Mouse (Mus musculus) adrenal gland, postnatal 36 days (tissue): ENCODE data around the gene Trim15. TPM values are rescaled to one million over a fixed set of nuclear protein-coding genes. Genes with fewer than 3 reads are reported as not detected.
A peak's percentile ranks its signal among the peaks of the same experiment; 100 is the strongest.

Experiments
- DNase-seq, 2 experiments: peaks; one replicate each; pipeline ENCODE4 v3.0.0; 2021; ENCODE audit warnings: mixed read lengths in 1 of 2
- total RNA-seq, 2 experiments: library from RNA; stranded (reverse); gene quantifications; 2 replicates each; pipeline ENCODE4 v1.2.3; 2021

The Trim15 gene
- total RNA-seq, 2 experiments from 2014 or later = 0.16 TPM; not detected in 1

GRCm38 (mm10) chr17:36869284-36869954 is 2.4 kb upstream of the Trim15 start, which contains the start of gene Trim10:
Gene Trim10 (plus strand): TSS chr17:36869574.
- no peak for DNase-seq

GRCm38 (mm10) chr17:36868836-36869235 is 1.8 kb upstream of the Trim15 start:
- DNase-seq = no peak

GRCm38 (mm10) chr17:36861680-36862079 is 5.3 kb downstream of the Trim15 start:
- no peak for DNase-seq

GRCm38 (mm10) chr17:36858181-36858580 is 8.8 kb downstream of the Trim15 start:
- DNase-seq = no peak

GRCm38 (mm10) chr17:36856236-36856635 is 10.8 kb downstream of the Trim15 start:
- peak in 1 of 2 experiments; percentile 19 for DNase-seq

GRCm38 (mm10) chr17:36855484-36855883 is 11.5 kb downstream of the Trim15 start:
- no peak for DNase-seq

- DNase-seq = no peak
These were observed 15.4 kb downstream of the Trim15 start for GRCm38 (mm10) chr17:36851627-36852026.

GRCm38 (mm10) chr17:36851200-36851599 is 15.8 kb downstream of the Trim15 start:
- no peak for DNase-seq

GRCm38 (mm10) chr17:36849992-36850391 is 17.0 kb downstream of the Trim15 start:
- DNase-seq = no peak

- no peak for DNase-seq
These were observed 18.1 kb downstream of the Trim15 start for GRCm38 (mm10) chr17:36848911-36849310.

GRCm38 (mm10) chr17:36844725-36845124 is 22.3 kb downstream of the Trim15 start:
- DNase-seq = peak; percentile 77 to 82

- peak in 1 of 2 experiments; percentile 29 for DNase-seq
These were observed 22.7 kb downstream of the Trim15 start for GRCm38 (mm10) chr17:36844286-36844719.

GRCm38 (mm10) chr17:36843696-36844095 is 23.3 kb downstream of the Trim15 start:
- DNase-seq = no peak

- peak in 1 of 2 experiments; percentile 42 for DNase-seq
These were observed 26.0 kb downstream of the Trim15 start for GRCm38 (mm10) chr17:36840961-36841445.

GRCm38 (mm10) chr17:36839931-36840330 is 27.1 kb downstream of the Trim15 start:
- DNase-seq = no peak

GRCm38 (mm10) chr17:36839001-36839400 is 28.0 kb downstream of the Trim15 start:
- DNase-seq = no peak

GRCm38 (mm10) chr17:36836874-36837647 is 29.9 kb downstream of the Trim15 start, which contains the start of gene Trim26:
Gene Trim26 (plus strand): TSS chr17:36837134.
- peak; percentile 96 to 97 for DNase-seq

GRCm38 (mm10) chr17:36836427-36836812 is 30.6 kb downstream of the Trim15 start:
- no peak for DNase-seq

- DNase-seq = peak; percentile 73 to 83
These were observed 31.2 kb downstream of the Trim15 start for GRCm38 (mm10) chr17:36835591-36836426.

- DNase-seq = no peak
These were observed 34.3 kb downstream of the Trim15 start for GRCm38 (mm10) chr17:36832694-36833093.

- DNase-seq = no peak
These were observed 36.5 kb downstream of the Trim15 start for GRCm38 (mm10) chr17:36830470-36830869.

GRCm38 (mm10) chr17:36828488-36828887 is 38.5 kb downstream of the Trim15 start:
- DNase-seq = no peak
